Mouse (Mus musculus) hindbrain, embryonic 16.5 days (tissue): ENCODE measurements around the gene Btrc. TPM values are rescaled to one million over a fixed set of nuclear protein-coding genes. Genes with fewer than 3 reads are reported as not detected.

Source experiments
- ATAC-seq: fragments of 200-750 bp; cut with Nextera tagmentation; 2 replicates; pipeline ENCODE4 v1.8.0; 2017; ENCODE audit warnings: moderate TSS enrichment, moderate library complexity
- H3K27ac ChIP-seq: fragments of 300-500 bp; sonication (generic); 2 replicates; pipeline ENCODE4 v1.5.1; 2014; ENCODE audit warnings: low read depth, mild to moderate bottlenecking, control low read depth, low read length, moderate library complexity
- H3K27me3 ChIP-seq: fragments of 300-500 bp; sonication (generic); replicated peaks from 2 replicates; pipeline ENCODE4 v1.6.1; 2014; ENCODE audit warnings: low read length; ENCODE audit not compliant: control insufficient read depth, insufficient read depth
- H3K36me3 ChIP-seq: fragments of 300-500 bp; sonication (generic); 2 replicates; pipeline ENCODE4 v1.6.1; 2014; ENCODE audit warnings: mild to moderate bottlenecking, low read length, moderate library complexity, mixed read lengths; ENCODE audit not compliant: control insufficient read depth, insufficient read depth
- H3K4me1 ChIP-seq: fragments of 300-500 bp; sonication (generic); 2 replicates; pipeline ENCODE4 v1.6.1; 2014; ENCODE audit warnings: low read depth, low read length; ENCODE audit not compliant: control insufficient read depth, insufficient read depth
- H3K4me2 ChIP-seq: fragments of 300-500 bp; sonication (generic); 2 replicates; pipeline ENCODE4 v1.6.1; 2014; ENCODE audit warnings: mild to moderate bottlenecking, low read length, control low read depth, moderate library complexity
- H3K4me3 ChIP-seq: fragments of 300-500 bp; sonication (generic); 2 replicates; pipeline ENCODE4 v1.5.1; 2014; ENCODE audit warnings: mild to moderate bottlenecking, low read length, control low read depth, moderate library complexity
- H3K9ac ChIP-seq: fragments of 300-500 bp; sonication (generic); 2 replicates; pipeline ENCODE4 v1.6.1; 2014; ENCODE audit warnings: low read depth, mild to moderate bottlenecking, control low read depth, low read length, moderate library complexity
- H3K9me3 ChIP-seq: fragments of 300-500 bp; sonication (generic); 2 replicates; pipeline ENCODE4 v1.6.1; 2014; ENCODE audit warnings: mild to moderate bottlenecking, low read length, moderate library complexity; ENCODE audit not compliant: control insufficient read depth
- WGBS: fragments of 180-500 bp; shearing (Covaris S2); extraction: QIAGEN DNeasy Blood & Tissue Kit; methylation state at CpG from one replicate; pipeline ENCODE4 v1.1.7; 2014; 5-methylcytosine and 5-hydroxymethylcytosine counted together
- polyA plus RNA-seq: library from polyadenylated mRNA; unstranded; fragments of >200 nt; fragmentation: Nextera tagmentation; extraction: Ambion mirVana; gene quantifications from 2 replicates; pipeline ENCODE4 v1.2.1, GENCODE M21; 2015

Btrc gene
- polyA plus RNA-seq, 1 experiment from 2014 or later: 63.4 TPM

- 80% methylated on average over 15 of the region's 15 CpGs for WGBS
- Histone ChIP-seq H3K4me1 (no peaks in the 10 kb centered on the region), H3K27ac (no peak overlapping the region)
Observed at GRCm38 (mm10) chr19:45530200-45530995, 166.9 kb downstream of the Btrc start.

GRCm38 (mm10) chr19:45531554-45531953 lies 168.0 kb downstream of the Btrc start:
- no peak overlapping the region for H3K9ac ChIP-seq
- ATAC-seq: no peak
- 70% methylated on average over 6 of the region's 6 CpGs for WGBS

More at GRCm38 (mm10) chr19:45530200-45530995, 166.9 kb downstream of the Btrc start:
- Histone ChIP-seq H3K4me3 (no peak overlapping the region), H3K4me2 (no peak overlapping the region), H3K9me3 (no peaks in the 10 kb centered on the region), H3K36me3 (peaks cover 34% of the 10 kb centered on the region), H3K27me3 (no peaks in the 10 kb centered on the region), H3K9ac (no peak overlapping the region)
- ATAC-seq: no peak

GRCm38 (mm10) chr19:45533617-45534016 lies 170.1 kb downstream of the Btrc start:
- H3K9ac ChIP-seq: no peak overlapping the region
- peaks cover 4% of the 10 kb centered on the region; the same call in 1 of the 2 replicates for H3K4me1 ChIP-seq
- ATAC-seq: no peak
- no peak overlapping the region for H3K4me3 ChIP-seq
- no peak overlapping the region for H3K27ac ChIP-seq
- H3K36me3 ChIP-seq: peaks cover 15% of the 10 kb centered on the region
- no peaks in the 10 kb centered on the region for H3K9me3 ChIP-seq
- H3K4me2 ChIP-seq: no peak overlapping the region
- H3K27me3 ChIP-seq: no peaks in the 10 kb centered on the region
- 65% methylated on average over 7 of the region's 7 CpGs for WGBS

More at GRCm38 (mm10) chr19:45531554-45531953, 168.0 kb downstream of the Btrc start:
- peaks cover 4% of the 10 kb centered on the region; the same call in 1 of the 2 replicates for H3K4me1 ChIP-seq
- H3K4me2 ChIP-seq: no peak overlapping the region
- H3K27me3 ChIP-seq: no peaks in the 10 kb centered on the region
- H3K27ac ChIP-seq: no peak overlapping the region
- H3K36me3 ChIP-seq: peaks cover 32% of the 10 kb centered on the region
- H3K4me3 ChIP-seq: no peak overlapping the region
- no peaks in the 10 kb centered on the region for H3K9me3 ChIP-seq

- ATAC-seq: no peak
- no peak overlapping the region for H3K27ac ChIP-seq
Observed at GRCm38 (mm10) chr19:45535214-45535735, 171.7 kb downstream of the Btrc start.

GRCm38 (mm10) chr19:45535929-45536328 lies 172.4 kb downstream of the Btrc start:
- WGBS: 48% methylated on average over 6 of the region's 6 CpGs
- Histone ChIP-seq H3K27me3 (no peaks in the 10 kb centered on the region), H3K36me3 (peaks cover 2% of the 10 kb centered on the region; the same call in 1 of the 2 replicates), H3K27ac (0 out of 2 replicates have a peak overlapping the region, but pooled peaks have one; percentile 17), H3K4me1 (peaks cover 11% of the 10 kb centered on the region), H3K4me2 (no peak overlapping the region), H3K9ac (no peak overlapping the region), H3K9me3 (no peaks in the 10 kb centered on the region), H3K4me3 (no peak overlapping the region)
- ATAC-seq: peak; percentile 43

More at GRCm38 (mm10) chr19:45535214-45535735, 171.7 kb downstream of the Btrc start:
- H3K4me3 ChIP-seq: no peak overlapping the region
- H3K4me2 ChIP-seq: no peak overlapping the region
- WGBS: 79% methylated on average over 8 of the region's 8 CpGs
- peaks cover 3% of the 10 kb centered on the region for H3K36me3 ChIP-seq
- H3K4me1 ChIP-seq: peaks cover 4% of the 10 kb centered on the region; the same call in 1 of the 2 replicates
- no peaks in the 10 kb centered on the region for H3K9me3 ChIP-seq
- no peaks in the 10 kb centered on the region for H3K27me3 ChIP-seq
- H3K9ac ChIP-seq: no peak overlapping the region; the same call in 1 of the 2 replicates

- no peaks in the 10 kb centered on the region for H3K36me3 ChIP-seq
- no peak overlapping the region for H3K9ac ChIP-seq
- H3K27me3 ChIP-seq: peaks cover 3% of the 10 kb centered on the region; the same call in 1 of the 2 replicates
- no peaks in the 10 kb centered on the region for H3K9me3 ChIP-seq
- H3K4me2 ChIP-seq: no peak overlapping the region
- ATAC-seq: no peak
- 67% methylated on average over 1 of the region's 1 CpGs for WGBS
- H3K4me1 ChIP-seq: peaks cover 19% of the 10 kb centered on the region
- H3K27ac ChIP-seq: no peak overlapping the region
- no peak overlapping the region for H3K4me3 ChIP-seq
Observed at GRCm38 (mm10) chr19:45537505-45537904, 174.0 kb downstream of the Btrc start.

- H3K36me3 ChIP-seq: no peaks in the 10 kb centered on the region
- WGBS: 13% methylated on average over 8 of the region's 8 CpGs
- H3K9me3 ChIP-seq: no peaks in the 10 kb centered on the region
- peak overlapping the region; percentile 84 for H3K4me2 ChIP-seq
- peak overlapping the region; percentile 69 for H3K9ac ChIP-seq
- H3K27ac ChIP-seq: peak overlapping the region; percentile 77
- H3K4me3 ChIP-seq: peak overlapping the region; percentile 49
- ATAC-seq: peak; percentile 11
- H3K4me1 ChIP-seq: peaks cover 21% of the 10 kb centered on the region
- peaks cover 12% of the 10 kb centered on the region for H3K27me3 ChIP-seq
Observed at GRCm38 (mm10) chr19:45540657-45541408, 177.3 kb downstream of the Btrc start.

GRCm38 (mm10) chr19:45541409-45542041 lies 178.0 kb downstream of the Btrc start:
- ATAC-seq: peak; percentile 58
- no peaks in the 10 kb centered on the region for H3K9me3 ChIP-seq
- H3K4me1 ChIP-seq: peaks cover 21% of the 10 kb centered on the region
- WGBS: under 1% methylated on average over 28 of the region's 58 CpGs
- H3K4me3 ChIP-seq: peak overlapping the region; percentile 49
- peak overlapping the region; percentile 69 for H3K9ac ChIP-seq
- peak overlapping the region; percentile 84 for H3K4me2 ChIP-seq
- H3K27me3 ChIP-seq: peaks cover 12% of the 10 kb centered on the region
- H3K27ac ChIP-seq: peak overlapping the region; percentile 77
- H3K36me3 ChIP-seq: no peaks in the 10 kb centered on the region
